Mouse (Mus musculus) stomach, postnatal 0 days (tissue): ENCODE results near the gene Myh3. TPM values are rescaled to one million over a fixed set of nuclear protein-coding genes. Genes with fewer than 3 reads are reported as not detected.

Experiments
- ATAC-seq: fragments of 200-750 bp; cut with Nextera tagmentation; 2 replicates; pipeline ENCODE4 v1.8.0; 2017; ENCODE audit not compliant: low FRiP score, low TSS enrichment
- DNase-seq: peaks from one replicate; pipeline ENCODE4 v3.0.0-alpha.2; 2016; ENCODE audit warnings: low spot score
- H3K27ac ChIP-seq: fragments of 300-500 bp; sonication (generic); replicated peaks from 2 replicates; pipeline ENCODE4 v1.5.1; 2014; ENCODE audit warnings: mild to moderate bottlenecking, control low read depth
- H3K27me3 ChIP-seq: fragments of 300-500 bp; sonication (generic); 2 replicates; pipeline ENCODE4 v1.6.1; 2014; ENCODE audit warnings: low read length; ENCODE audit not compliant: control insufficient read depth, insufficient read depth
- H3K36me3 ChIP-seq: fragments of 300-500 bp; sonication (generic); 2 replicates; pipeline ENCODE4 v1.6.1; 2014; ENCODE audit warnings: low read length, mixed read lengths; ENCODE audit not compliant: control insufficient read depth, insufficient read depth
- H3K4me1 ChIP-seq: fragments of 300-500 bp; sonication (generic); replicated peaks from 2 replicates; pipeline ENCODE4 v1.6.1; 2014; ENCODE audit warnings: antibody characterized with exemption; ENCODE audit not compliant: control insufficient read depth, insufficient read depth
- H3K4me2 ChIP-seq: fragments of 300-500 bp; sonication (generic); replicated peaks from 2 replicates; pipeline ENCODE4 v1.6.1; 2014; ENCODE audit warnings: low read depth, mild to moderate bottlenecking, control low read depth, moderate library complexity
- H3K4me3 ChIP-seq: fragments of 300-500 bp; sonication (generic); 2 replicates; pipeline ENCODE4 v1.5.1; 2014; ENCODE audit warnings: low read depth, low read length, control low read depth
- H3K9ac ChIP-seq: fragments of 300-500 bp; sonication (generic); 2 replicates; pipeline ENCODE4 v1.6.1; 2014; ENCODE audit warnings: mild to moderate bottlenecking, low read length, control low read depth, mixed read lengths
- H3K9me3 ChIP-seq: fragments of 300-500 bp; sonication (generic); 2 replicates; pipeline ENCODE4 v1.6.1; 2016; ENCODE audit warnings: low read length; ENCODE audit not compliant: control insufficient read depth
- CTCF ChIP-seq: IDR thresholded peaks from 2 replicates; pipeline ENCODE4 v1.5.1; 2016; ENCODE audit warnings: antibody characterized with exemption, low read depth, mild to moderate bottlenecking, moderate library complexity
- EP300 ChIP-seq: optimal IDR thresholded peaks from 2 replicates; pipeline ENCODE3; 2016; ENCODE audit warnings: antibody characterized with exemption
- WGBS: fragments of 180-500 bp; shearing (Covaris S2); extraction: QIAGEN DNeasy Blood & Tissue Kit; methylation state at CpG from one replicate; pipeline ENCODE4 v1.1.7; 2014; 5-methylcytosine and 5-hydroxymethylcytosine counted together
- microRNA-seq: library from miRNA; unstranded; fragments of <30 nt; microRNA quantifications from one replicate; pipeline ENCODE4, GENCODE M21; 2016
- polyA plus RNA-seq: library from polyadenylated mRNA; unstranded; fragments of >200 nt; fragmentation: Nextera tagmentation; extraction: Ambion mirVana; gene quantifications from 2 replicates; pipeline ENCODE4 v1.2.1, GENCODE M21; 2015

The Myh3 gene
- polyA plus RNA-seq, 1 experiment from 2014 or later = 0.91 TPM

DNA sequence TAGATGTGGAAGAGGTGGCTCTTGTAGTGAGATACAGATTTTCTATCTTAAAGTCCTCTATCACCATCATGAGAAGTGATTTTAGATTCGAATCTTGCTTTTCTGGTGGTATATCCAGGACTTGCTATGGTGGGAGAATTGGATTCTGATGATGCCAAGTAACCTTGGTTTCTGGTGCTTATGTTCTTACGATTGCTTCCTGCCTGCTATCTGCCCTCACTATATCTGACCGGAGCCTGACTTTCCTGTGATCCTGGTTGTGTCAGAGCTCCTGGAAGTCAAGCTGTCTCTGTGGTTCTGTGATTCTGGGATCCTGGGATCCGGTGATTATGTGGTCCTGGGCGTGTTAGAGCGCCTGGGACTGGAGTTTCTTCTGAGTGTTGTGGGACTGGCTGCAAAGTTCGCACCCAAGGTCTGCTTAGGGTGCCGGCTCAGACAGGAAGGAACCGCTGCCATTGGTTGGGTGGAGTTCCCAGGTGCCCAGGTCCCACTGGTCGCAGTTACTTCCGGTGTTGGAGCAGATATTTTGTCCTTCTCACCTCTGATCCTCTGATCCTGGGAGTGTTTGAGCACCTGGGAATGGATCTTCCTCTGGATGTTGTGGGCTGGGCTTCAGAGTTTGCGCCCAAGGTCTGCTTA, 69.3 kb downstream of the Myh3 start:
- H3K9me3 ChIP-seq = no peaks in the 10 kb centered on the region
- ATAC-seq (no peak), DNase-seq (no peak)
- H3K4me2 ChIP-seq = no peak overlapping the region
- H3K27me3 ChIP-seq = no peaks in the 10 kb centered on the region
- no peak overlapping the region for H3K9ac ChIP-seq
- H3K4me1 ChIP-seq = no peaks in the 10 kb centered on the region
- no peak overlapping the region for H3K27ac ChIP-seq
- TF ChIP-seq EP300 = no peak
- TF ChIP-seq CTCF = no peak
- no peak overlapping the region for H3K4me3 ChIP-seq
- no peaks in the 10 kb centered on the region for H3K36me3 ChIP-seq
- 92% methylated on average over 12 of the region's 12 CpGs for WGBS

DNA sequence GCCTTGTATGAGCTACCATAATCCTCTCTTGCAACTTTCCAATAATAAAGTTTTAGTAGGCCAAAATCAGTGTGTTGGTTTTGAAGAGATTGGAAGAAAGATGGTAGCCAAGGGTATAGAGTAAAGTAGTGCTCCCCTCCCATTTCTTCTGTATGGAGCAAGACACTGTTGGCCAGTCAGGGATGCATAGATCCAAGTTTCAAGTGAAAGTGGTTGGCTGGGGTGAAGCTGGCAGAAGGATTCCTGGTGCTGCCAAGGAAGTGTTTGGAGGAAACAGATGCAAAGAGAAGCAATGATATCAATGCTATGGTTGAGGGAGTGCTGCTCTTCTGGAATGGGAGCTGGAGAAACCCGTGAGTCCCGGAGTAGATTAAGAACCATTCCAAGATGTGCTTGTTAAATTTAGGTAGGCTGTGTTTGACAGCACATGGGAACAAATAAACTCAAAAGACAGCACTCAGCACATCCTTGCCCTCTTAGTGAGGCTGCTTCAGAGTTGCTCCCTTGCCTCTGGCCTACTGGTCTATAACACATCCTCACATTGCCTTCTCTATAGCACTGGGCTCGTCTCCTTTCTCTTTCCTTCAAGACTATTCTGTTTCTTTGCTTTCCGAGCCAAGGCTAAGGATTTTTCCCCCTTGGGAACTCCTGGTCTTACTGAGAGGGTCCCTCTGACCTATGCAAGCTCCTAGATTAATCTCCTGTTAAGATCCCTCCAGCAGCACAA, 70.3 kb downstream of the Myh3 start:
- DNase-seq = no peak
- H3K4me2 ChIP-seq = no peak overlapping the region
- no peak overlapping the region for H3K27ac ChIP-seq
- no peaks in the 10 kb centered on the region for H3K9me3 ChIP-seq
- TF ChIP-seq CTCF (no peak), EP300 (no peak)
- H3K27me3 ChIP-seq = no peaks in the 10 kb centered on the region
- H3K9ac ChIP-seq = no peak overlapping the region
- H3K4me3 ChIP-seq = no peak overlapping the region
- 60% methylated on average over 4 of the region's 4 CpGs for WGBS
- H3K36me3 ChIP-seq = no peaks in the 10 kb centered on the region
- H3K4me1 ChIP-seq = no peaks in the 10 kb centered on the region
- no peak for ATAC-seq

DNA sequence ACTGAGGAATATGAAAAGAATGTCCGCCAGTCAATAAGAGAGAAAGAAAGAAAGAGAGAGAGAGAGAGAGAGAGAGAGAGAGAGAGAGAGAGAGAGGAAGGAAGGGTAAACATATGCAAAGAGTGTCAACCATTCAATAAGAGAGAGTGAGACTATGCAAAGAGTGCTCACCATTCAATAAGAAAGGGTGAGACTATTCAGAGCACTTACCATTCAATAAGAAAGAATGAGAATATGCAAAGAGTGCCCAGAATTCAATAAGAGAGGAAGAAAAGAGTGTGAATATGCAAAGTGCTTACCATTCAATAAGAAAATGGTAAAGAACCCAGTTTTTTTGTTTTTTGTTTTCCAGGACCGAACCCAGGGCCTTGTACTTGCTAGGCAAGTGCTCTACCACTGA, 72.1 kb downstream of the Myh3 start:
- H3K4me3 ChIP-seq = no peak overlapping the region
- no peaks in the 10 kb centered on the region for H3K9me3 ChIP-seq
- TF ChIP-seq EP300 = no peak
- no peak for TF ChIP-seq CTCF
- H3K36me3 ChIP-seq = no peaks in the 10 kb centered on the region
- H3K27me3 ChIP-seq = no peaks in the 10 kb centered on the region
- DNase-seq (no peak), ATAC-seq (no peak)
- H3K9ac ChIP-seq = no peak overlapping the region
- no peak overlapping the region for H3K4me2 ChIP-seq
- H3K4me1 ChIP-seq = no peaks in the 10 kb centered on the region
- no peak overlapping the region for H3K27ac ChIP-seq
- WGBS = 91% methylated on average over 2 of the region's 2 CpGs

DNA sequence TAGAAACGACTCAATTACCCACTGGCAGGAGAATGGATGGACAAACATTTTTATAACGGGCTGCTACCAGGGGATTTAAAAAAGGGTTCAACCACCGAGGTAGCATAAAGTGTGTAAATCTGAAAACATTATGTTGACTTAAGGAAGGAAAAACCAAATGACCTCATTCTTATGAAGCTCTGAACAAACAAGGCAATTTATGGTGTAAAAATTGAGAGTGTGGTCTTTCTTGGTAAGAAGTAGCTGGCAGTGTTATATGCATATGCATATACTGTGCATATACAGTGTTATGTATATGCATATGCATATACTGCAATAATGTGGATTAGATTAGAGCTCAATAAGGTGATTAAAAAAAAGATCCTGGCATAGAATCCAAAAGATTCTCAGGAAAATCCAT, 73.1 kb downstream of the Myh3 start:
- 67% methylated on average over 3 of the region's 3 CpGs for WGBS
- TF ChIP-seq CTCF (no peak), EP300 (no peak)

More for the DNA sequence above, 73.1 kb downstream of the Myh3 start:
- DNase-seq = no peak
- no peak overlapping the region for H3K4me2 ChIP-seq
- H3K9ac ChIP-seq = no peak overlapping the region
- H3K9me3 ChIP-seq = no peaks in the 10 kb centered on the region
- no peak overlapping the region for H3K4me3 ChIP-seq
- no peaks in the 10 kb centered on the region for H3K27me3 ChIP-seq
- no peaks in the 10 kb centered on the region for H3K36me3 ChIP-seq
- no peak for ATAC-seq
- H3K27ac ChIP-seq = no peak overlapping the region
- H3K4me1 ChIP-seq = no peaks in the 10 kb centered on the region

Small RNA genes within 50 kb of the gene (microRNA-seq; reads per million reads assigned to microRNA genes)
- not detected for gene Mir6923

Other genes with a start within 250 kb of the Myh3 start
- 5.6 and 6.0 TPM in 2 replicates for gene Pirt, start 166.3 kb upstream of the Myh3 start, polyA plus RNA-seq
- 21.4 and 24.8 TPM in 2 replicates for gene Tmem238l, start 121.7 kb upstream of the Myh3 start, polyA plus RNA-seq
- gene Tmem220, start 53.1 kb upstream of the Myh3 start, polyA plus RNA-seq = 3.7 and 4.9 TPM in 2 replicates
- 17.3 and 17.4 TPM in 2 replicates for gene Adprm, start 25.7 kb upstream of the Myh3 start, polyA plus RNA-seq
- 14.5 and 15.2 TPM in 2 replicates for gene Sco1, start 25.6 kb upstream of the Myh3 start, polyA plus RNA-seq
- gene Myh2, start 92.7 kb downstream of the Myh3 start, polyA plus RNA-seq = 0.04 and 0.10 TPM in 2 replicates
- gene Myh1, start 121.8 kb downstream of the Myh3 start, polyA plus RNA-seq = 0.01 and 0.05 TPM in 2 replicates
- gene Myh4, start 159.7 kb downstream of the Myh3 start, polyA plus RNA-seq = not detected in 2 replicates
- gene Myh8, start 198.8 kb downstream of the Myh3 start, polyA plus RNA-seq = 0.24 and 0.38 TPM in 2 replicates
- gene Myh13, start 243.4 kb downstream of the Myh3 start, polyA plus RNA-seq = not detected in 2 replicates